Mouse (Mus musculus) kidney, adult 2 months (tissue): ENCODE measurements at regions not wholly inside any gene's neighbourhood (a gene's known extent, or its start where the extent isn't known, plus 50 kb on each side); places are given as distances from the start of the nearest gene placed in this dataset.

Source experiments
- DNase-seq: peaks from one replicate; pipeline ENCODE4 v3.0.0; 2021
- H3K27ac ChIP-seq: fragments of 200-500 bp; 2 replicates; pipeline ENCODE4 v1.5.1; 2012; ENCODE audit warnings: low read depth, low read length, control low read depth, inconsistent platforms; ENCODE audit not compliant: insufficient read depth
- H3K27me3 ChIP-seq: fragments of 200-500 bp; replicated peaks from 2 replicates; pipeline ENCODE4 v1.6.1; 2012; ENCODE audit warnings: mild to moderate bottlenecking, moderate library complexity, low read length, inconsistent platforms; ENCODE audit not compliant: control insufficient read depth, insufficient read depth
- H3K36me3 ChIP-seq: fragments of 200-500 bp; 2 replicates; pipeline ENCODE4 v1.6.1; 2012; ENCODE audit warnings: mild to moderate bottlenecking, moderate library complexity, low read length, inconsistent platforms; ENCODE audit not compliant: control insufficient read depth, insufficient read depth
- H3K4me1 ChIP-seq: fragments of 200-500 bp; 2 replicates; pipeline ENCODE4 v1.6.1; 2011; ENCODE audit warnings: low read length; ENCODE audit not compliant: control insufficient read depth, insufficient read depth
- H3K4me3 ChIP-seq: fragments of 200-500 bp; 2 replicates; pipeline ENCODE4 v1.5.1; 2011; ENCODE audit warnings: mild to moderate bottlenecking, low read depth, low read length, control low read depth; ENCODE audit not compliant: insufficient read depth
- CTCF ChIP-seq: fragments of 200-500 bp; conservative IDR thresholded peaks from 2 replicates; pipeline ENCODE4 v1.5.1; 2011; ENCODE audit warnings: low read depth, mild to moderate bottlenecking, control low read depth, low read length, moderate library complexity, mixed read lengths; ENCODE audit not compliant: insufficient read depth, insufficient read length
- POLR2A ChIP-seq: fragments of 200-500 bp; IDR thresholded peaks from one replicate; pipeline ENCODE4 v1.6.1; 2011; ENCODE audit warnings: low read depth, low read length, control low read depth
- WGBS: fragments of 180-500 bp; shearing (Covaris S2); methylation state at CpG from one replicate; pipeline ENCODE4 v1.1.7; 2018; 5-methylcytosine and 5-hydroxymethylcytosine counted together

- 18% methylated on average over 1 of the region's 1 CpGs for WGBS
- Histone ChIP-seq H3K4me1 (no peaks in the 10 kb centered on the region), H3K36me3 (no peaks in the 10 kb centered on the region), H3K27ac (no peak overlapping the region), H3K27me3 (no peaks in the 10 kb centered on the region), H3K4me3 (no peak overlapping the region)
- no peak for TF ChIP-seq POLR2A
- peak; percentile 27; the same call in 1 of the 2 replicates for TF ChIP-seq CTCF
- DNase-seq = peak; percentile 5
Observed at GRCm38 (mm10) chr7:93336420-93336819, 256.8 kb downstream of the Fam181b start.
